12 mouse cellular contexts compared by ENCODE assay signal in the genomic region with DNA sequence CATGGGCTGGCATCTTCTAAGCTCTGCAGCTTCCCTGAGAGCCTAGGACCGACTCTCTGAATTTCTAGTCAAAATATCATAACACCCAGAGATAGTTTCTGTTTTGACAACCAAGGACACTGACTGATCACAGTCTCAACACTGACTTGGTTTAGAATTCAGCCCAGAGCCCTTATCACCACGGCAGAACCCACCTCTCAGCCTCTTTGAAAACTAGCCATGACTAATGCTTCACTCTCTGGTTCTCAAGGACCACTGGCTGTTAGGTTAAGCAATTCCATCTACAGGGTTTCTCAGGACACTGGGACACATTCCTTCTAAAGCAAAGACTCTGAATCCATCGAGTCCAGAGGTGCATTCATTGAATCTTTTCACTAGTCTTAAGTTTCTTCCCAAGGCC.
"Had no signal": no experiment of that assay in that cellular context is flagged by ENCODE, and none has a peak within 500 bp of the region (broad histone marks: within the 10 kb centered on the region; RNA-seq: fewer than 3 reads in every experiment).

No protein-coding gene starts in this region.

- DNase-seq: gastrocnemius, adult 2 months; gastrocnemius, postnatal 10 days; gastrocnemius, postnatal 25 days; heart, postnatal 10 days; heart, postnatal 4 days; kidney, adult 18-20 months; kidney, adult 8-10 months; kidney, postnatal 10 days; kidney, postnatal 25 days; kidney, postnatal 4 days; liver; liver, embryonic 13.5 days had no signal
